Mouse (Mus musculus) stomach, embryonic 15.5 days (tissue): Measurements from ENCODE around the gene Trp73. TPM values are rescaled to one million over a fixed set of nuclear protein-coding genes. Genes with fewer than 3 reads are reported as not detected.

Source experiments
- ATAC-seq: fragments of 200-750 bp; cut with Nextera tagmentation; 2 replicates; pipeline ENCODE4 v1.8.0; 2017; ENCODE audit warnings: low read depth, moderate number of reproducible peaks, moderate TSS enrichment; ENCODE audit not compliant: insufficient read depth, low FRiP score
- H3K27ac ChIP-seq: fragments of 300-500 bp; sonication (generic); 2 replicates; pipeline ENCODE4 v1.5.1; 2015; ENCODE audit warnings: mild to moderate bottlenecking, inconsistent platforms
- H3K27me3 ChIP-seq: fragments of 300-500 bp; sonication (generic); replicated peaks from 2 replicates; pipeline ENCODE4 v1.6.1; 2015; ENCODE audit warnings: inconsistent platforms
- H3K36me3 ChIP-seq: fragments of 300-500 bp; sonication (generic); 2 replicates; pipeline ENCODE4 v1.6.1; 2015; ENCODE audit warnings: inconsistent platforms
- H3K4me1 ChIP-seq: fragments of 300-500 bp; sonication (generic); 2 replicates; pipeline ENCODE4 v1.6.1; 2015; ENCODE audit warnings: inconsistent platforms
- H3K4me2 ChIP-seq: fragments of 300-500 bp; sonication (generic); 2 replicates; pipeline ENCODE4 v1.6.1; 2015; ENCODE audit warnings: mild to moderate bottlenecking, inconsistent platforms
- H3K4me3 ChIP-seq: fragments of 300-500 bp; sonication (generic); replicated peaks from 2 replicates; pipeline ENCODE4 v1.5.1; 2015; ENCODE audit warnings: inconsistent platforms
- H3K9ac ChIP-seq: fragments of 300-500 bp; sonication (generic); 2 replicates; pipeline ENCODE4 v1.6.1; 2015; ENCODE audit warnings: inconsistent platforms
- H3K9me3 ChIP-seq: fragments of 300-500 bp; sonication (generic); 2 replicates; pipeline ENCODE4 v1.6.1; 2016; ENCODE audit warnings: inconsistent platforms
- WGBS: fragments of 180-500 bp; shearing (Covaris S2); methylation state at CpG from one replicate; pipeline ENCODE4 v1.1.7; 2015; 5-methylcytosine and 5-hydroxymethylcytosine counted together
- polyA plus RNA-seq: library from polyadenylated mRNA; unstranded; fragments of >200 nt; fragmentation: Nextera tagmentation; extraction: Ambion mirVana; gene quantifications from 2 replicates; pipeline ENCODE4 v1.2.1, GENCODE M21; 2015

The Trp73 gene
- polyA plus RNA-seq = 0.39 and 0.58 TPM in 2 replicates

DNA sequence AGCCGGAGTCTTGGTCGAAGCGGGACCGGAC is at the start of gene Trp73:
Gene Trp73, minus strand, starts transcription at position 27 of the 31 bp plus-strand sequence.
- Histone ChIP-seq H3K9ac (peak within 1 kb of the TSS; percentile 19; the same call in 1 of the 2 replicates), H3K27ac (no peak within 1 kb of the TSS), H3K36me3 (no peaks in the 10 kb centered on the region), H3K4me1 (peaks cover 31% of the 10 kb centered on the region), H3K4me2 (peak within 1 kb of the TSS; percentile 96), H3K4me3 (peak within 1 kb of the TSS; percentile 49), H3K27me3 (peaks cover 45% of the 10 kb centered on the region), H3K9me3 (no peaks in the 10 kb centered on the region)
- WGBS = 0% methylated on average over 3 of the region's 4 CpGs
- ATAC-seq = no peak

DNA sequence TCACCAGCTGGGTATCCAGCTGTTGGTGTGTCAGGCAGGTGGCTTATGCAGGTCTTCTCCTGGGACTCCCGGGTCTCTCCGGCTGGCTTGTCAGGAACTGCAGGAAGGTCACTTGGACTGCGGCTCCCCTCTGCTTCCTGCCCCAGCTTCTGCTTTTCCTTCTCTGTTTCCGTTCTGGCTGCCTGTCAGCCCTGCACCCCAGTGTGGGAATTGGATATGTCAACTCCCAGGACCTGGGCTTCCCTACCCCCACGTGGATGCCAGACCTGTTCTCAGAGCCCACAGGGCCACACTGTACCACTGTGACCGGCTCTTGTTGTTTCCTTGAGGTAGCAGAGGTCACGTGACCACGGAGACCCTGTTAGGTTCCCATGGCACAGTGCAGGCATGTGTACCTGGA is 48.9 kb upstream of the Trp73 start:
- WGBS = 70% methylated on average over 8 of the region's 8 CpGs
- H3K27me3 ChIP-seq = no peaks in the 10 kb centered on the region
- no peaks in the 10 kb centered on the region for H3K9me3 ChIP-seq
- no peak overlapping the region for H3K27ac ChIP-seq
- no peaks in the 10 kb centered on the region for H3K36me3 ChIP-seq
- ATAC-seq = no peak
- H3K4me3 ChIP-seq = no peak overlapping the region
- no peak overlapping the region for H3K4me2 ChIP-seq
- no peaks in the 10 kb centered on the region for H3K4me1 ChIP-seq
- no peak overlapping the region for H3K9ac ChIP-seq

- no peak overlapping the region for H3K4me2 ChIP-seq
- 60% methylated on average over 11 of the region's 11 CpGs for WGBS
- ATAC-seq = no peak
Measured at GRCm38 (mm10) chr4:154186002-154186537, 46.1 kb upstream of the Trp73 start.

DNA sequence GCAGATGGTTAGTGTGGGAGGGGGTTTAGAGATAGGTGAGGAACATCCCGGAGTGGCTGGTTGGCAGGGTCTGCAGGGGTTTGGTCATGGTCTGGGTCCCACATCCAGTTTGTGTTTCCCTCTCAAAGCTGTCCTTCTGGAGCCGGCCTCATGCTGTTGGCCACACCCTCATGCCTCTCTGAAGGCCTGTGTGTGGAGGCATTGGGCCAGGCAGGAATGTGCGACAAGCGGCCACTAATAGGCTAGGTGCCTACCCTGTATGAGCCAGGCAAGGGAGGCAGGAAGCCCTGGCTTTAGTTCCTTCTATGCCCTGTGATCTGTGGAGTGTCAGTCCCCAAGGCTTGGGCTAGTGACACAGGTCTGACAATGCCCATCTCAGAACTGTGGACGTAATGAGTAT is 45.0 kb upstream of the Trp73 start:
- 76% methylated on average over 5 of the region's 5 CpGs for WGBS
- H3K27me3 ChIP-seq = no peaks in the 10 kb centered on the region

More at GRCm38 (mm10) chr4:154186002-154186537, 46.1 kb upstream of the Trp73 start:
- H3K9me3 ChIP-seq = no peaks in the 10 kb centered on the region
- no peaks in the 10 kb centered on the region for H3K27me3 ChIP-seq
- H3K27ac ChIP-seq = no peak overlapping the region
- no peak overlapping the region for H3K9ac ChIP-seq
- no peaks in the 10 kb centered on the region for H3K36me3 ChIP-seq
- no peaks in the 10 kb centered on the region for H3K4me1 ChIP-seq
- H3K4me3 ChIP-seq = no peak overlapping the region

GRCm38 (mm10) chr4:154183566-154183965 is 43.6 kb upstream of the Trp73 start:
- no peaks in the 10 kb centered on the region for H3K27me3 ChIP-seq
- H3K4me3 ChIP-seq = no peak overlapping the region
- no peak overlapping the region for H3K27ac ChIP-seq
- 67% methylated on average over 5 of the region's 5 CpGs for WGBS
- H3K36me3 ChIP-seq = no peaks in the 10 kb centered on the region
- no peak overlapping the region for H3K4me2 ChIP-seq
- no peak for ATAC-seq
- no peaks in the 10 kb centered on the region for H3K4me1 ChIP-seq
- no peaks in the 10 kb centered on the region for H3K9me3 ChIP-seq
- H3K9ac ChIP-seq = no peak overlapping the region

More for the DNA sequence above, 45.0 kb upstream of the Trp73 start:
- no peak overlapping the region for H3K9ac ChIP-seq
- H3K4me1 ChIP-seq = no peaks in the 10 kb centered on the region
- no peaks in the 10 kb centered on the region for H3K9me3 ChIP-seq
- no peak overlapping the region for H3K27ac ChIP-seq
- no peaks in the 10 kb centered on the region for H3K36me3 ChIP-seq
- no peak overlapping the region for H3K4me2 ChIP-seq
- ATAC-seq = no peak
- no peak overlapping the region for H3K4me3 ChIP-seq

- no peak overlapping the region for H3K27ac ChIP-seq
- H3K4me1 ChIP-seq = 0 out of 2 replicates have a peak, but pooled peaks cover 1% of the 10 kb centered on the region
- H3K9me3 ChIP-seq = no peaks in the 10 kb centered on the region
- H3K4me2 ChIP-seq = no peak overlapping the region
- H3K4me3 ChIP-seq = no peak overlapping the region
- H3K9ac ChIP-seq = no peak overlapping the region
- no peaks in the 10 kb centered on the region for H3K36me3 ChIP-seq
- ATAC-seq = no peak
- no peaks in the 10 kb centered on the region for H3K27me3 ChIP-seq
- WGBS = 58% methylated on average over 7 of the region's 7 CpGs
Measured at GRCm38 (mm10) chr4:154181001-154181400, 41.0 kb upstream of the Trp73 start.

GRCm38 (mm10) chr4:154177257-154177656 is 37.2 kb upstream of the Trp73 start:
- WGBS = 54% methylated on average over 8 of the region's 8 CpGs
- H3K27ac ChIP-seq = no peak overlapping the region
- no peak; the same call in 1 of the 2 replicates for ATAC-seq

GRCm38 (mm10) chr4:154171931-154172604 is 32.1 kb upstream of the Trp73 start:
- Histone ChIP-seq H3K27ac (no peak overlapping the region), H3K27me3 (peaks cover 50% of the 10 kb centered on the region), H3K36me3 (no peaks in the 10 kb centered on the region), H3K4me1 (peaks cover 24% of the 10 kb centered on the region), H3K9ac (no peak overlapping the region), H3K9me3 (no peaks in the 10 kb centered on the region), H3K4me3 (peak overlapping the region; percentile 44; the same call in 1 of the 2 replicates), H3K4me2 (peak overlapping the region; percentile 92)
- WGBS = 41% methylated on average over 13 of the region's 13 CpGs
- no peak for ATAC-seq

More at GRCm38 (mm10) chr4:154177257-154177656, 37.2 kb upstream of the Trp73 start:
- Histone ChIP-seq H3K4me2 (no peak overlapping the region), H3K9me3 (no peaks in the 10 kb centered on the region), H3K9ac (no peak overlapping the region), H3K4me3 (no peak overlapping the region), H3K36me3 (no peaks in the 10 kb centered on the region), H3K4me1 (peaks cover 4% of the 10 kb centered on the region; the same call in 1 of the 2 replicates), H3K27me3 (peaks cover 12% of the 10 kb centered on the region; the same call in 1 of the 2 replicates)

- Histone ChIP-seq H3K9me3 (no peaks in the 10 kb centered on the region), H3K36me3 (no peaks in the 10 kb centered on the region), H3K4me3 (peak overlapping the region; percentile 44), H3K4me1 (peaks cover 24% of the 10 kb centered on the region), H3K27ac (0 out of 2 replicates have a peak overlapping the region, but pooled peaks have one; percentile 7), H3K4me2 (peak overlapping the region; percentile 92), H3K9ac (no peak overlapping the region; the same call in 1 of the 2 replicates), H3K27me3 (peaks cover 50% of the 10 kb centered on the region)
- ATAC-seq = no peak
- WGBS = 2% methylated on average over 37 of the region's 37 CpGs
Measured at GRCm38 (mm10) chr4:154171151-154171930, 31.3 kb upstream of the Trp73 start.

DNA sequence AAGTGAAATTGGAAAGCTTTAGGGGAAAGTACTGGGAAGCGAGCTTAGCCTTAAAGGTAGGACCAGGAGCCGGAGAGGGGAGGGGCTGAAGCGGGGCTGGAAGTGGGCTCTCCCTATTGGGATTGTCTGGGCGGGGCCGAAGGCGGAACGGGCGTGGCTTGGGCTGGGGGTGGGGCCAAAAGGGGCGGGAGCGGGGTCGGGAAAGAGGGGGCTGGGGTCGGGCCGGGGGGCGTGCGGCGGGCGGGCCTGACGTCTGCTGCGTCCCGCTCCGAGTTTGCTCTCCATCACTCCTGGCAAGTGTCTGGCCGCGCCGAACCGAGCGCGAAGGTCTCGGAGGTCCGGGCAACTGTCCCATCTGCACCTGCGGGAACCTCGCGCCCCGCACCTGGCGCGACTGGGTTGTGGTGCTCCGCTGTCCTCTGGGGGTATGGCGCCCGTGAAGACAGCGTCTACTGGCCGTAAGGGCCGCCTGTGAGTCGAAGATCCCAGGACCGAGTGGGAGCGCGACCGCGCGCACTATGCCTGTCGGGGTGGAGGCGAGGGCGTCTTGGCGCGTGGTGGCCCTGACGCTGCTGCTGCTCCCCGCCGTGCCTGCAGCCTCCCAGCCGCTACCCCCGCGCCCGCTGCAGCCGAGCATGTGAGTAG is 30.6 kb upstream of the Trp73 start, which contains the start of gene Megf6:
Gene Megf6, plus strand, starts transcription at position 225 of the 645 bp plus-strand sequence.
- Histone ChIP-seq H3K4me3 (peak within 1 kb of the TSS; percentile 44), H3K9me3 (no peaks in the 10 kb centered on the region), H3K27me3 (peaks cover 50% of the 10 kb centered on the region), H3K36me3 (no peaks in the 10 kb centered on the region), H3K4me2 (peak within 1 kb of the TSS; percentile 92), H3K9ac (peak within 1 kb of the TSS; percentile 20; the same call in 1 of the 2 replicates), H3K27ac (0 out of 2 replicates have a peak within 1 kb of the TSS, but pooled peaks have one; percentile 7), H3K4me1 (peaks cover 20% of the 10 kb centered on the region)
- WGBS = under 1% methylated on average over 49 of the region's 61 CpGs
- ATAC-seq = peak; percentile 49

DNA sequence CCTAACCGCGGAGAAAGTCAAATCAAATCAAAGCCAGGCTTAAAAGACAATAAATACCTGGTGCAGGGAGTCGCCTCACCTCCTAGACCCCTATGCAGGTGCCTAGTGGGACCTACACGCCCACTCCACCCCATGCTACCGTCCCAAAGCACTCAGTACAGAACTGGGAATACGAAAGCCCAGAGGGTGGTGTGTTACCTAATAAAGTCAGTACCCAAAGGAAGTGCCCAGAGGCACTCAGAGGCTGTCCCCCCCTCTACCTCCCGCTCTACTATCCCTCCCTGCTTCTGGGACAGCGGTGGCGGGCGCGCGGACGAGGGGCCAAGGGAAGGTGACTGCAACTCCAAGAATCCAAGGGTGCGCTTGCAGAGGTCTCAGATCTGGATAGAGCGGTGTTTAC is 30.0 kb upstream of the Trp73 start:
- H3K27ac ChIP-seq = no peak overlapping the region
- peaks cover 20% of the 10 kb centered on the region for H3K4me1 ChIP-seq
- peaks cover 50% of the 10 kb centered on the region for H3K27me3 ChIP-seq
- no peaks in the 10 kb centered on the region for H3K36me3 ChIP-seq
- H3K9me3 ChIP-seq = no peaks in the 10 kb centered on the region
- ATAC-seq = peak; percentile 19; the same call in 1 of the 2 replicates
- under 1% methylated on average over 15 of the region's 15 CpGs for WGBS
- peak overlapping the region; percentile 92 for H3K4me2 ChIP-seq
- H3K4me3 ChIP-seq = peak overlapping the region; percentile 44
- H3K9ac ChIP-seq = 0 out of 2 replicates have a peak overlapping the region, but pooled peaks have one; percentile 20
